Mouse (Mus musculus): ENCODE data around the gene Smad1. TPM values are rescaled to one million over a fixed set of nuclear protein-coding genes. Genes with fewer than 3 reads are reported as not detected.

Gene Smad1
- polyA plus RNA-seq, 1 experiment from 2014 or later = 9.6 TPM

Other genes with a start within 250 kb of the Smad1 start
- gene 1700011L22Rik, start 150.9 kb downstream of the Smad1 start, polyA plus RNA-seq (2016; fragmentation: Nextera tagmentation; extraction: Ambion mirVana) = not detected in 2 replicates
- gene Mmaa, start 104.6 kb downstream of the Smad1 start, polyA plus RNA-seq (2016; fragmentation: Nextera tagmentation; extraction: Ambion mirVana) = 5.4 and 5.9 TPM in 2 replicates
- 17.2 and 17.7 TPM in 2 replicates for gene Otud4, start 240.1 kb upstream of the Smad1 start, polyA plus RNA-seq (2016; fragmentation: Nextera tagmentation; extraction: Ambion mirVana)